Mouse (Mus musculus): ENCODE measurements around the gene Rbfox1. TPM values are rescaled to one million over a fixed set of nuclear protein-coding genes. Genes with fewer than 3 reads are reported as not detected.

Gene Rbfox1
- total and polyA plus RNA-seq, 3 experiments = not detected

DNA sequence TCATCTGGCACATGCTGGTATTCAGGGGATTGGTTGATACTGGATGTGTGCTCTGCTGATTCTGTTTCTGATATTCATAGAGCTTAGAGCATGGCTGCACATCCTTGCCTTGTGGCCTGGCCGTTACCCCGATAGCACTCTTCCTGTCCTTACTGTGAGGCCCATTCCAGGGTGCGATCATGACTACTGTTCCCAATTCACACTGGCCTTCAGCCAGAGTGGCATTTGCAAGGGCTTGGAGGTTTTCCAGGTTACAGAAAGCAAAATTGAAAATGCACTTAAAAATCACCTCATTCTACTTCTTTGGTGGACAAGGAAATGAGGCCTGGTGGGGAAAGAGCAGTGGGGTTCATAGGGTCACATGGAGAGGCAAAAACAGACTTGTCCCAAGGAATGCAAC, 906.1 kb downstream of the Rbfox1 start:
- H3K4me1 ChIP-seq (ENCODE audit: control insufficient read depth in 1 of 2, insufficient read depth in 2 of 2, low read length in 2 of 2) = no peaks in the 10 kb centered on the region
- H3K79me2 ChIP-seq (ENCODE audit: control insufficient read depth, insufficient read depth, low read length, poor library complexity) = no peaks in the 10 kb centered on the region
- no peaks in the 10 kb centered on the region for H3K27me3 ChIP-seq (ENCODE audit: control insufficient read depth in 1 of 2, insufficient read depth in 2 of 2, low read length in 2 of 2)
- no peak overlapping the region for H3K27ac ChIP-seq (ENCODE audit: control insufficient read depth, low read depth, low read length)
- no peaks in the 10 kb centered on the region for H3K9me3 ChIP-seq (replicated peaks; ENCODE audit: insufficient read depth, low read length)
- TF ChIP-seq JUND (IDR thresholded peaks at IDR 0.05; ENCODE audit: low read depth, low read length) = no peak
- no peaks in the 10 kb centered on the region for H3K36me3 ChIP-seq (ENCODE audit: control insufficient read depth in 1 of 2, insufficient read depth in 2 of 2, low read length in 2 of 2)
- H3K9ac ChIP-seq (ENCODE audit: control insufficient read depth, low read depth, low read length, poor library complexity, severe bottlenecking) = no peak overlapping the region
- DNase-seq (ENCODE audit: low read depth, low spot score) = no peak
- H3K4me3 ChIP-seq (ENCODE audit: control insufficient read depth in 1 of 2, insufficient read depth in 1 of 2, low read depth in 2 of 2, low read length in 2 of 2) = no peak overlapping the region

DNA sequence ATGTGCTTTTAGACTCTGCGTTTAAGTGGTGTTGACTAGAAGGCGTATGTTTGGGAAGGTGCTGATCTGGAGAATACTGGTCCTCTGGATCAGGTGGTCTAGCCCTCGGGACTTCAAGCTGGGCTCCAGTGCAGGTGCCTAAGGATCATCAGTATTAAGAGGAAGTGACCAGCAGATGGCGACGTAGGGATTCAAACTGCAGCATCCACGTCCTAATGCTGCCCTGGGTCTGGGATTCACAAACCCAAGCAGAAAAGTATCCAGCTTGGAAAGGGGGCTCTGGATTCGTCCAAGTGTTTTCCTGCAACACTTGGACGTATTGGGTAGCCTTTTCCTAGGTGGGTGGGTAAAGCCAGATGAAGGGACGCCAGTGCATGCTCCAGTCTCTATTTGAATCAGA, 906.5 kb downstream of the Rbfox1 start:
- Histone ChIP-seq H3K79me2 (ENCODE audit: control insufficient read depth, insufficient read depth, low read length, poor library complexity) (no peaks in the 10 kb centered on the region), H3K9ac (ENCODE audit: control insufficient read depth, low read depth, low read length, poor library complexity, severe bottlenecking) (no peak overlapping the region), H3K36me3 (ENCODE audit: control insufficient read depth in 1 of 2, insufficient read depth in 2 of 2, low read length in 2 of 2) (no peaks in the 10 kb centered on the region), H3K4me1 (ENCODE audit: control insufficient read depth in 1 of 2, insufficient read depth in 2 of 2, low read length in 2 of 2) (no peaks in the 10 kb centered on the region), H3K27me3 (ENCODE audit: control insufficient read depth in 1 of 2, insufficient read depth in 2 of 2, low read length in 2 of 2) (no peaks in the 10 kb centered on the region), H3K9me3 (replicated peaks; ENCODE audit: insufficient read depth, low read length) (no peaks in the 10 kb centered on the region), H3K27ac (ENCODE audit: control insufficient read depth, low read depth, low read length) (no peak overlapping the region), H3K4me3 (ENCODE audit: control insufficient read depth in 1 of 2, insufficient read depth in 1 of 2, low read depth in 2 of 2, low read length in 2 of 2) (no peak overlapping the region)
- no peak for TF ChIP-seq SIN3A (IDR thresholded peaks at IDR 0.05; ENCODE audit: low read length)
- no peak for TF ChIP-seq UBTF (IDR thresholded peaks at IDR 0.05; ENCODE audit: borderline replicate concordance, insufficient read depth, low read depth, low read length)
- no peak for TF ChIP-seq NRF1 (IDR thresholded peaks at IDR 0.05; ENCODE audit: insufficient read depth, low read depth, low read length, poor library complexity, severe bottlenecking)
- no peak for TF ChIP-seq POLR2AphosphoS2 (IDR thresholded peaks at IDR 0.05; ENCODE audit: low read length)
- no peak for TF ChIP-seq HCFC1 (IDR thresholded peaks at IDR 0.05; ENCODE audit: low read depth, low read length)
- no peak for TF ChIP-seq TBP (IDR thresholded peaks at IDR 0.05; ENCODE audit: low read depth, low read length)
- TF ChIP-seq SMC3 (IDR thresholded peaks at IDR 0.05; ENCODE audit: low read depth, low read length) = peak; percentile 35
- TF ChIP-seq CTCF (IDR thresholded peaks at IDR 0.05 in 2 of 3, conservative IDR thresholded peaks at IDR 0.05 in 1 of 3; ENCODE audit: control insufficient read depth in 1 of 3, insufficient read depth in 1 of 3, low read depth in 2 of 3, low read length in 3 of 3, poor library complexity in 1 of 3, severe bottlenecking in 1 of 3) = peak; percentile 14 to 48 (median 38); a peak in 4 of 6 replicates
- TF ChIP-seq JUND (IDR thresholded peaks at IDR 0.05; ENCODE audit: low read depth, low read length) = no peak
- no peak for TF ChIP-seq CHD1 (IDR thresholded peaks at IDR 0.05; ENCODE audit: low read depth, low read length)
- TF ChIP-seq RAD21 (IDR thresholded peaks at IDR 0.05; ENCODE audit: low read depth, low read length) = peak; percentile 30
- TF ChIP-seq ETS1 (IDR thresholded peaks at IDR 0.05; ENCODE audit: low read depth, low read length) = no peak
- peak; percentile 31 for DNase-seq (ENCODE audit: low read depth, low spot score)

DNA sequence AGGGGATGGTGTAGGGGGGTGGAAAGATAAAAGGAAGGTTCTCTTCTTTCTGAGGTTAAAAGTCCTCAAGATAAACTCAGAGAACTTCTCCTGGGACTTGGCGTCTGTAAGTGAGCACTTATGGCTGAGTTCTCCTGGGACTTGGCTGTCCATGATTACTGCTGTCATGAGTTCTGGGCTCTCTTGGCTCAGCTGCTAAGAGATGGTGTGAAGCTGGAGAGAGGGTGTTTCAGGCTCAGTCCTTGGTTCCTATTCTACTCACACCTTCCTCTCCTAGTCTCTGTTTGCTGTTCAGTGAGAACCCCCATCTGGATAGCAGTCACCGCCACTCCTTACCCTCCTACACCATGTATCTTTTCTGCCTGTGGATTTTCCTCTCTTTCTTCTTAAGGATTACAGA, 921.1 kb downstream of the Rbfox1 start:
- TF ChIP-seq TBP (IDR thresholded peaks at IDR 0.05; ENCODE audit: low read depth, low read length) (no peak), ZNF384 (IDR thresholded peaks at IDR 0.05; ENCODE audit: low read depth, low read length) (no peak), POLR2A (IDR thresholded peaks at IDR 0.05; ENCODE audit: control insufficient read depth in 1 of 2, insufficient read depth in 1 of 2, low read depth in 1 of 2, low read length in 2 of 2, poor library complexity in 1 of 2) (no peak)
- H3K4me3 ChIP-seq (ENCODE audit: control insufficient read depth in 1 of 2, insufficient read depth in 1 of 2, low read depth in 2 of 2, low read length in 2 of 2) = no peak overlapping the region
- H3K4me1 ChIP-seq (ENCODE audit: control insufficient read depth in 1 of 2, insufficient read depth in 2 of 2, low read length in 2 of 2) = no peaks in the 10 kb centered on the region
- H3K27me3 ChIP-seq (ENCODE audit: control insufficient read depth in 1 of 2, insufficient read depth in 2 of 2, low read length in 2 of 2) = no peaks in the 10 kb centered on the region
- H3K79me2 ChIP-seq (ENCODE audit: control insufficient read depth, insufficient read depth, low read length, poor library complexity) = no peaks in the 10 kb centered on the region
- no peak overlapping the region for H3K27ac ChIP-seq (ENCODE audit: control insufficient read depth, low read depth, low read length)
- H3K9me3 ChIP-seq (replicated peaks; ENCODE audit: insufficient read depth, low read length) = no peaks in the 10 kb centered on the region
- H3K36me3 ChIP-seq (ENCODE audit: control insufficient read depth in 1 of 2, insufficient read depth in 2 of 2, low read length in 2 of 2) = no peaks in the 10 kb centered on the region
- DNase-seq (ENCODE audit: low read depth, low spot score) = no peak
- H3K9ac ChIP-seq (ENCODE audit: control insufficient read depth, low read depth, low read length, poor library complexity, severe bottlenecking) = no peak overlapping the region
